Mouse (Mus musculus) cerebellum, adult 9-10 months (tissue): ENCODE results near the gene Slc38a10.
A peak's percentile ranks its signal among the peaks of the same experiment; 100 is the strongest.

Experiments used
- DNase-seq: peaks from one replicate; pipeline ENCODE4 v3.0.0; 2022

Gene Slc38a10

GRCm38 (mm10) chr11:120151113-120151494, at the start of gene Slc38a10:
Slc38a10 (minus strand) TSS chr11:120151346.
- peak; percentile 100 for DNase-seq

- DNase-seq = no peak
These were observed 49.5 kb upstream of the Slc38a10 start for GRCm38 (mm10) chr11:120200621-120201020.

- no peak for DNase-seq
These were observed 48.6 kb upstream of the Slc38a10 start for GRCm38 (mm10) chr11:120199766-120200165.

GRCm38 (mm10) chr11:120198831-120199230, 47.7 kb upstream of the Slc38a10 start:
- DNase-seq = no peak

- DNase-seq = peak; percentile 53
These were observed 39.6 kb upstream of the Slc38a10 start for GRCm38 (mm10) chr11:120190526-120191412.

GRCm38 (mm10) chr11:120189459-120190312, 38.5 kb upstream of the Slc38a10 start:
- peak; percentile 99 for DNase-seq

- peak; percentile 68 for DNase-seq
These were observed 37.6 kb upstream of the Slc38a10 start for GRCm38 (mm10) chr11:120188481-120189441.

GRCm38 (mm10) chr11:120188102-120188480, 36.9 kb upstream of the Slc38a10 start:
- no peak for DNase-seq

- no peak for DNase-seq
These were observed 36.3 kb upstream of the Slc38a10 start for GRCm38 (mm10) chr11:120187236-120188101.

- no peak for DNase-seq
These were observed 35.7 kb upstream of the Slc38a10 start for GRCm38 (mm10) chr11:120186821-120187235.

- no peak for DNase-seq
These were observed 35.1 kb upstream of the Slc38a10 start for GRCm38 (mm10) chr11:120186145-120186740.

GRCm38 (mm10) chr11:120185316-120186141, 34.4 kb upstream of the Slc38a10 start:
- DNase-seq = no peak

- DNase-seq = no peak
These were observed 33.5 kb upstream of the Slc38a10 start for GRCm38 (mm10) chr11:120184371-120185315.

GRCm38 (mm10) chr11:120183708-120184107, 32.6 kb upstream of the Slc38a10 start:
- DNase-seq = no peak

- no peak for DNase-seq
These were observed 32.0 kb upstream of the Slc38a10 start for GRCm38 (mm10) chr11:120183180-120183579.

- no peak for DNase-seq
These were observed 31.4 kb upstream of the Slc38a10 start for GRCm38 (mm10) chr11:120182396-120183030.

GRCm38 (mm10) chr11:120181379-120181778, 30.2 kb upstream of the Slc38a10 start:
- no peak for DNase-seq

- DNase-seq = no peak
These were observed 28.2 kb upstream of the Slc38a10 start for GRCm38 (mm10) chr11:120179374-120179773.
